Mouse (Mus musculus) liver, adult 2 months (tissue): ENCODE measurements around the gene 1700021F05Rik. TPM values are rescaled to one million over a fixed set of nuclear protein-coding genes. Genes with fewer than 3 reads are reported as not detected.

Experiments used
- DNase-seq: peaks from one replicate; pipeline ENCODE4 v3.0.0-alpha.2; 2011; ENCODE audit warnings: low read depth, low spot score; ENCODE audit errors: extremely low read depth
- H3K27ac ChIP-seq: fragments of 200-500 bp; replicated peaks from 2 replicates; pipeline ENCODE4 v1.5.1; 2012; ENCODE audit warnings: low read depth, mild to moderate bottlenecking, control low read depth, inconsistent platforms, low read length; ENCODE audit not compliant: insufficient read depth
- H3K27me3 ChIP-seq: fragments of 200-500 bp; 2 replicates; pipeline ENCODE4 v1.6.1; 2012; ENCODE audit warnings: mild to moderate bottlenecking, moderate library complexity, low read length, inconsistent platforms; ENCODE audit not compliant: control insufficient read depth, insufficient read depth
- H3K36me3 ChIP-seq: fragments of 200-500 bp; 2 replicates; pipeline ENCODE4 v1.6.1; 2012; ENCODE audit warnings: low read length, inconsistent platforms; ENCODE audit not compliant: control insufficient read depth, insufficient read depth
- H3K4me1 ChIP-seq: fragments of 200-500 bp; 2 replicates; pipeline ENCODE4 v1.6.1; 2011; ENCODE audit warnings: low read length; ENCODE audit not compliant: control insufficient read depth, insufficient read depth
- H3K4me3 ChIP-seq: fragments of 200-500 bp; 2 replicates; pipeline ENCODE4 v1.5.1; 2011; ENCODE audit warnings: low read depth, mild to moderate bottlenecking, control low read depth, low read length, moderate library complexity; ENCODE audit not compliant: insufficient read depth
- H3K79me2 ChIP-seq: fragments of 200-500 bp; 2 replicates; pipeline ENCODE4 v1.6.1; 2012; ENCODE audit warnings: inconsistent platforms, mild to moderate bottlenecking, low read length, moderate library complexity; ENCODE audit not compliant: control insufficient read depth, insufficient read depth
- H3K9ac ChIP-seq: fragments of 200-500 bp; 2 replicates; pipeline ENCODE4 v1.6.1; 2012; ENCODE audit warnings: low read depth, mild to moderate bottlenecking, control low read depth, inconsistent platforms, low read length
- CTCF ChIP-seq: fragments of 200-500 bp; IDR thresholded peaks from 2 replicates; pipeline ENCODE4 v1.5.1; 2011; ENCODE audit warnings: low read depth, low read length, control low read depth
- POLR2A ChIP-seq: fragments of 200-500 bp; IDR thresholded peaks from 2 replicates; pipeline ENCODE4 v1.6.1; 2011; ENCODE audit warnings: low read length, control low read depth; ENCODE audit not compliant: insufficient read depth; ENCODE audit errors: extremely low read depth
- WGBS: fragments of 180-500 bp; shearing (Covaris S2); methylation state at CpG from one replicate; pipeline ENCODE4 v1.1.7; 2018; 5-methylcytosine and 5-hydroxymethylcytosine counted together
- polyA plus RNA-seq: library from polyadenylated mRNA; depleted of rRNA; stranded (reverse); fragments of >200 nt; gene quantifications from 2 replicates; pipeline ENCODE4 v1.2.3, GENCODE M21; 2012
- total RNA-seq: library from RNA; depleted of rRNA; stranded (reverse); fragments of >200 nt; gene quantifications from 2 replicates; pipeline ENCODE4 v1.2.3, GENCODE M21; 2014

Gene 1700021F05Rik
- total and polyA plus RNA-seq, 2 experiments = 6.2 to 21.5 TPM

DNA sequence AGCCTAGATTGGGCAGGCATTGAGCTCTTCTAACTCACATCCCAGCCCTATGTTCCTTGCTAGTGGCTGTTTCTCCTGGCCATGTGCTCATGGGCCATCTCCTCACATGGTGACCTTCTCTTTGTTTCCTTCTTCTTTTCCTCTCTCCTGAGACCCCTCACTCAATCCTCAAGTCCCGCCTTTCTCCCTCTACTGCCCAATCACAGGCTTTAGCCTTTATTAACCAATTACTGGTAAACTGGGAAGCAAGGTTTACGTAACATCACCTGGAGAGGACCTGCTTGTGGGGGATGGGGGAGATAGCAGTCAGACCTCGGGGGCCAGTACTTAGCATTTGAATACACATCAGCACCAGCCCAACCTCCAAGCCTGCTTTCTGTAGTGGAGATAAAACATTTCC lies 10.6 kb upstream of the 1700021F05Rik start:
- no peaks in the 10 kb centered on the region for H3K27me3 ChIP-seq
- 47% methylated on average over 3 of the region's 3 CpGs for WGBS
- DNase-seq = no peak
- no peak for TF ChIP-seq POLR2A
- no peak for TF ChIP-seq CTCF
- H3K4me3 ChIP-seq = no peak overlapping the region
- no peak overlapping the region for H3K27ac ChIP-seq
- H3K9ac ChIP-seq = no peak overlapping the region
- no peaks in the 10 kb centered on the region for H3K4me1 ChIP-seq
- H3K36me3 ChIP-seq = no peaks in the 10 kb centered on the region
- H3K79me2 ChIP-seq = no peaks in the 10 kb centered on the region

DNA sequence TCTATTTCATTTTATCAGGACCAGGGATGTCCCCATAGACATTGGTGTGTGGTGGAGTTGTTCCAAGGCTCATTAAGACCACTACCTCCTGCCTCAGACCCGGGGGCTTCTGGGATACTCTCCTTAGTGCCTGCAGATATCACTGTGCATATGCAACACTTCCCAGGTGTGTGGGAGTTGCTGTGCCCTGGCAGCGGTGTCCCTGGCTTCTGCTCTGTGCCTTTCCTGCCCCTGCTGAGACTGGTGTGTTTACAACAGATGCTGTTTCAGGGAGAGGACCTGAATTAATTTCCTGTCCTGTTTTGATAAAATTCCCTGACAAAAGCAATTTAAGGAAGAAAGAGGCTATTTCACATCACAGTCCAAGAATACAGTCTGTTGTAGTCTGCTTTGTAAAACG lies 10.1 kb upstream of the 1700021F05Rik start:
- H3K4me3 ChIP-seq = no peak overlapping the region
- H3K27ac ChIP-seq = no peak overlapping the region
- H3K36me3 ChIP-seq = no peaks in the 10 kb centered on the region
- no peaks in the 10 kb centered on the region for H3K4me1 ChIP-seq
- TF ChIP-seq POLR2A (no peak), CTCF (no peak)
- WGBS = 56% methylated on average over 3 of the region's 3 CpGs
- H3K79me2 ChIP-seq = no peaks in the 10 kb centered on the region
- no peak overlapping the region for H3K9ac ChIP-seq
- DNase-seq = no peak
- no peaks in the 10 kb centered on the region for H3K27me3 ChIP-seq

DNA sequence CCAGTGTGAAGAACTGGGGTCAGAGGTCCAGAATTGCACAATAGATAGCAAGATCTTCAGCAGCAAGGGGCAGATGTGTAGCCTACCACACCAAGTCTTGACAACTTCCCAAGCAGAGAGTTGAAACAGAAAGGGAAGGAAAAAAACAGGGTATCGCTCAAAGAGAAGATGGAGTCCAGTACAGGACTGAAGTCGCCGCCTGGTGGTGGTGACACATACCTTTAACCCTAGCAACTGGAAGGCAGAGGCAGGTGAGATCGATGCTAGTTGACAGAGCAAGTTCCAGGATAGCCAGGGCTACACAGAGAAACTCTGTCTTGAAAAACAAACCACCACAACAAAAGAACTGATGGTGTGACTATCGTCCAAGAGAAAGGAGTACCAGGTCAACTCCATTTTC lies 8.6 kb upstream of the 1700021F05Rik start:
- H3K27me3 ChIP-seq = no peaks in the 10 kb centered on the region
- no peak overlapping the region for H3K4me3 ChIP-seq
- no peak for DNase-seq
- no peak overlapping the region for H3K9ac ChIP-seq
- H3K4me1 ChIP-seq = no peaks in the 10 kb centered on the region
- no peaks in the 10 kb centered on the region for H3K79me2 ChIP-seq
- WGBS = 24% methylated on average over 5 of the region's 5 CpGs
- no peaks in the 10 kb centered on the region for H3K36me3 ChIP-seq
- TF ChIP-seq POLR2A = no peak
- peak; percentile 43; the same call in 1 of the 2 replicates for TF ChIP-seq CTCF
- no peak overlapping the region for H3K27ac ChIP-seq

GRCm38 (mm10) chr10:43541153-43541544 lies 355 bp upstream of the 1700021F05Rik start:
- Histone ChIP-seq H3K9ac (no peak overlapping the region), H3K4me3 (no peak overlapping the region), H3K36me3 (no peaks in the 10 kb centered on the region), H3K4me1 (peaks cover 18% of the 10 kb centered on the region), H3K79me2 (peaks cover 4% of the 10 kb centered on the region; the same call in 1 of the 2 replicates), H3K27ac (no peak overlapping the region), H3K27me3 (no peaks in the 10 kb centered on the region)
- WGBS = 38% methylated on average over 8 of the region's 8 CpGs
- DNase-seq = no peak
- no peak for TF ChIP-seq CTCF

GRCm38 (mm10) chr10:43539746-43540310 lies 966 bp downstream of the 1700021F05Rik start:
- TF ChIP-seq CTCF (no peak), POLR2A (no peak)
- H3K27me3 ChIP-seq = no peaks in the 10 kb centered on the region
- peak overlapping the region; percentile 86 for H3K9ac ChIP-seq
- no peaks in the 10 kb centered on the region for H3K36me3 ChIP-seq
- 9% methylated on average over 12 of the region's 12 CpGs for WGBS
- peaks cover 18% of the 10 kb centered on the region for H3K4me1 ChIP-seq
- H3K4me3 ChIP-seq = peak overlapping the region; percentile 76
- H3K27ac ChIP-seq = peak overlapping the region; percentile 88
- DNase-seq = peak; percentile 29
- H3K79me2 ChIP-seq = peaks cover 4% of the 10 kb centered on the region; the same call in 1 of the 2 replicates

GRCm38 (mm10) chr10:43538831-43539230 lies 2.0 kb downstream of the 1700021F05Rik start:
- Histone ChIP-seq H3K27me3 (no peaks in the 10 kb centered on the region), H3K9ac (no peak overlapping the region), H3K79me2 (peaks cover 4% of the 10 kb centered on the region; the same call in 1 of the 2 replicates), H3K4me1 (peaks cover 18% of the 10 kb centered on the region), H3K36me3 (no peaks in the 10 kb centered on the region), H3K27ac (peak overlapping the region; percentile 7), H3K4me3 (no peak overlapping the region)
- peak; percentile 65 for DNase-seq
- 29% methylated on average over 5 of the region's 5 CpGs for WGBS
- TF ChIP-seq POLR2A (no peak), CTCF (no peak)
